Mouse (Mus musculus): ENCODE measurements at regions not wholly inside any gene's neighbourhood (a gene's known extent, or its start where the extent isn't known, plus 50 kb on each side); places are given as distances from the start of the nearest gene placed in this dataset.

DNA sequence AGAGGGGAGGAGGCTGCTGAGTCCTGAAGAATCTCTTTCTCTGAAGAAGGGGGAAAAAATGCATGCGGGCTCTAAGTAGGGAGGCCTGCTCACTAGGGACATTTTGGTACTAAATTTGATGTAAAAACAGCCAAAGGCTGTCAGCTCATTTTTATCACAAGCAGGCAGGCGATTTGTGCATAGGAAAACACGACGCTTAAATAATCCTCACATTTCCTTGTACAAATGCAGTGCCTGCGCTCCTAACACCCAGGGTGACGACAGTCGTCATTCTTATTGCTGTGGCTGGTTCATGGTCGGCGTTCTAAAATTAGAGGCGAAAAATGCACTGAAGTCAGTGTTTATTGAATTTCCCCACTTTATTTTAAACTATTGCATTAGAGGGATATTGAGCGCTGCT lies 650.6 kb downstream of the Pdcd6ip start:
- DNase-seq = no peak

DNA sequence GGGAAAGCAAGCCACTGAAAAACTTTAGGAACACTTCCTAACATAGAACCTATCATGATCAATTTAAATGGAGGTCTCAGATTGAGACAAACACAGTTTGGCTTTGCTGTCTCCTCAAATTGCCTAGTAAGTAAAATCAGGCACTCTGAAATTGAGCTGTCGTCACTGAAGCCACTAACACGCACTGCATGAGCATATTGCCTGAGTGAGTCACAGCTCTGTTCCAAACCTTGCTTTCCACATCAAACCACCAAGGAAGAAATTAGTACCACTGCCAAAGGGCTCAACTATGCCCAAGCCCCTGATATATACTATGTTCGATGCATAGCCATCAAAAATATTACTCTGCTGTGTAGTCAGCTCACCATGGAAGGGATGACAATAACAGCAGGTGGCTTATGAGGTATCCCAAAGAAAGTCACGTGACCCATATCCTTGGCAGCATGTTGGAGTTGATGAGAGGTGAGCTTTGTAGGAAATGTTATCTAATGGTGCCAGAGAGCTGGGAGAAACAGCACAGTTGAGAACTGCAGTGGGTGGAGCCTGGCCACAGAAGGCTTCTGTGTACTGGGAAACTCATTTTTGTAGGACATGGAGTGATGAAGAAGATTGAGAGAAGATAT lies 663.4 kb downstream of the Pdcd6ip start:
- DNase-seq = no peak

DNA sequence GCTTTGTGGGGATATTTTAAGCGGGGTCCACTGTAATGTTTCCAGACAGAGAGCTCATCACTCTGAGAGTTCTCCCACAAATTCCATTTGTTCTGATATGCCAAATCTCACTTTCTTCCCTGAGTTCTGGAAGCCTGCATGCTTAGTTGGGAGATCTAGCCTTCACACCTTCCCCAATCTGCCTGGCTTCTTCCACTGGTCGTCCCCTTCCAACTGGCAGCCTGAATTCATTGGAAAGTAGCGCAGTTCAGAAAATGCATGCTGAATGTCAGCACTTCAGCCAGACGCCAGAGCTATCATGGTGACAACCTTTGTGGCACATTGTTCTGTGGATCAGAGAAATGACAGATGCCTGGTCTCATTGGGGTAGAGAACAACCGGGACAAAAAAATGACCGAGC lies 667.2 kb downstream of the Pdcd6ip start:
- no peak for DNase-seq

DNA sequence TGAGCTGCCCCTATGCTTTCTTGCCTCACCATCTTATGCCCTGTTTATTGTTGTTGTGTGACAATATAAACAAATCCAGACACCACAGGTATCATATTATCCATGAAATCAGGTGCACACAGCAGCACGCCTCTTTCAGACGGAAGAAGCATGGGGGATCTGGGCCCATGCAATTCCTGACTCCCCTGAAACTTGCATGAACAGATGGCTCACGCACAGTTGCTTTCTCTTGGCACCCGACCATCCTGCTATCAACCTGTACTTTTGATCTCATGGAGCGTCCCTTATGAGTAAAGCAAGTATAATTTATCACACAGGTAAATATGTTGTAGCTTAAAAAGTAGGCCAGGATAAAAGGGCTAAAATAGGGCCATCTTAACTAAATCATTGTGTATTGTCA lies 674.1 kb downstream of the Pdcd6ip start:
- DNase-seq = no peak

DNA sequence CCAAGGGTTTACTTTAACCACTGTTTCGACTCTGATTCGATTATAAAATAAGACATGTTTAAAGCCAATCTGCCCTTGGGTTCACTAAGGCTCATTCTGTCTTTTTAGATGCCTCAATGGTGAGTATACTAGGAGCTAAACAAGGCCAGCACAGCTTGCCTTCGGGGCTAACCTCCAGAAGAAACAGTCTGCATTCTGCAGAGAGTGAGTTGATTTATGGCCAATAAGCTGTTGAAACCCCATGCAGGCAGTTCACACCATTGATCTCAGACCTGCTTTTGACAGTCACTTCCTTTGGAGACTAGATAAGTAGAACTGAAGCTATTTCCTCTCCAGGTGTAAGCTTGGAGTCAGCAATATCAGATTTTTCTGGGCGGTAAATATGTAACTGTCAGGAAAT lies 679.0 kb downstream of the Pdcd6ip start:
- DNase-seq = no peak

DNA sequence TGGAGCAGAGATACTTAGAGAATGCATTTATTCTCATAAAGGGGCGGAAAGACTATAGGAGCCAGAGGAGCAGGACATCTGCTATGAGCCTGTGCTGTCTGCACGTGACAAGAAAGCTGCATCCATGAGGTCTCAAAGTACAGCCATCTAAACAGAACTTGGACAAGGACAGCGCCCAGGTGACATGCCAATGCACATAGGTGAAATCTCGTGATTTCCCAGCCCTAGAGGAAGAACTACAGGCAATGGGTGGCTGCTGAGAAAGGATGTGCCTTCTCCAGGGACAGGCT lies 681.2 kb downstream of the Pdcd6ip start:
- DNase-seq = no peak

DNA sequence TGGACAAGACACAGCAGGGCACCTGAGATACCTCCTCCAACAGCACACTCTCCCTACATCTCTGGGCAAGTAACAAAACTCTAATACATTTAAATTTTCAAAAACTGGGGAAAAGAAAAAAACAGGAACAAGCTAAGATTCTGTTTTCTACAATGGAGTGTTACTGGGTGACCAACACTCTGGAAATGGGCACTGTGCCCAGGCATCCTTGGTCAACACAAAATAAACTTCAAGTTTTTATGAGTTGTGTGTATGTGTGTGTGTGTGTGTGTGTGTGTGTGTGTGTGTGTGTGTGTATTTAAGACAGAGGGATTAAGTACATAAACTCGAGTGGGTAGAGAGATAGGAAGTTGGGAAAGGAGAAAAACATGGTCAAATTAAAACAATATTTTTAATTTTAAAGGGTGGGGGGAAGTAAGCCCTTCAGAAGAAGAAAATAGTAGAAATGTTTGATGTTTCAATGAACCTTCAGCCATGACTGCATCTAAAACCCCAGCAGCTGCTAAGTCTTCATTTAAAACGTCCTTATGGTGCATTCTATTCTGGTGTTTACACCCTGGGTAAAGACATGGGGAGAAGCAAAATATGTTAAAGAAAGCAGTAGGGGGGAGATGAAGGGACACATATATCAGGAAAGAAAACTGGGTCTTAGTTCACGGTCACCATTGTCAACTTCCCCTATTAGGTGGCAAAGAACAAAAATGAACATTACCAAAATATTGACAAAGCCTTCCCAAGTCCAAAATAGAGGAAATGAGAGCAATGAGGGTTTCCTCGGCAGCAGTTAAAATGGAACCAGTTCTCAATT lies 681.8 kb downstream of the Pdcd6ip start:
- peak; percentile 3 for DNase-seq

DNA sequence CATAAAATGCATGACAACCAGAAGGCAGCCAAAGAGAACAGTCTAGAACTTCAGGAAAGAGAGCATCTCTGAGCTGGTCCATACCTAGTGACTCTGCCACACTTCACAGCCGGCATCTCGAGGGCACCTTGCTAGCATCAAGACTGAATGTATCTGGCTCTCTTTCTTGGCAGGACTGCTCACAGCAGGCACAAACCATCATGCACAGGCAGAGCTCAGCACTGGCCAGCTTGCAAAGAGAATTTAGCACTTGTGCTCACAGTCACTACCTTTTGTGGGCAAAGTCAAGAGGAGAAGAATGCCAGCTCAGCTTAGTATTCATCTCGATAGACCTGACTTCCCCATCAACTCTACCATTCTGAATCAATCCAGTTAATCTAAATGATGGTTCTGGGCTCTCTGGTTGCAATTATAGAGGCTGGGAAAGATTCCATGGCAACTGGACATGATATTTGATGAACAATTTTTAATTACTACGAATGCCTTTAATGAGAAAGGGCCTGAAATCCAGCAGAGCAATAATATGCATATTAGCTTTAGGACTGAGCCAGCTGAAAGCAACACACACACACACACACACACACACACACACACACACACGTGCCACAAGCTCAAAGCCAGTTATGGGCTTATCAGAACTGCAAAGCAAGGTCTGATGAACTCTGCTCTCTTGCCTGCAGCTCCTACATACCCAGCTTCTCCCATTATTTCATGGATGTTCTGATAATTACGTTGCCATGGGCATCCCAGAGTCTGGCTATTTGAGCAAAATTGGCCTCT lies 686.0 kb downstream of the Pdcd6ip start:
- no peak for DNase-seq

DNA sequence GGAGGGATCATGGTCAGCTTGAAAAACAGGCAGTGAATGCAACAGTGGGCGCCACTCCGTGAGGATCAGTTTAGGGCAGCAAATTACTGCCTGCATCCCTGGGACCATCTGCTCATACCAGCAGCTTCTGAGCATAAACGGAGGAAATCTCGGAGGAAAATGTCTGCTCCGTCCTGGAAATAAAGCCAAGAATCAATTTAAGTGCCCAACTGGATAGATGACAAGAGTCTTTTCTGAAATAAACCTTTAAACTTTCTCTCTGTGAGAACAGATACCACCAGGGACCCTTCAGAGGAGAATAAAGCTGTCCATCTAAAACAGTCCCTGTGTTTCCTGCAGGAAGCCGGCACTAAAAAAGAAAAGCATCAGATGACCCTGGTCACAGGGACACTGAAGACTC lies 688.5 kb downstream of the Pdcd6ip start:
- no peak for DNase-seq

DNA sequence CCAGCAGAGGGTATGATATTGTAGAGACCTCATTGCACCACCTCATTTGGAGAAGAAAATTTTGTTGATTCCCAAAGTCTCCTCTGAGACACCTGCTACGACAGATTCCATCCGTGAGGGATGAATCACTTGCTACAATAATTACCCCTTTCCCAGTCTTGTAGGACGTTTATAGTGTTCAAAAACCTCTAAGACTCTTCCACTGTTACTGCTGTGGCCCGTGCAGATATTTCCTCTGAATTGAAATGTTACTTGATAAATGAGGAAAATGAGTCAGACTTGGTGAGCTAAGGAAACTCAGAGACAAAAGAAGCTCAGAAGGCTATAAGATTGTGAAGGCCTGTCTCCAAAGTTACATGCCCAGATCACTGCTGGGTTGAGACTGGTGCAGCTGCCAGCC lies 700.0 kb downstream of the Pdcd6ip start:
- DNase-seq = no peak

DNA sequence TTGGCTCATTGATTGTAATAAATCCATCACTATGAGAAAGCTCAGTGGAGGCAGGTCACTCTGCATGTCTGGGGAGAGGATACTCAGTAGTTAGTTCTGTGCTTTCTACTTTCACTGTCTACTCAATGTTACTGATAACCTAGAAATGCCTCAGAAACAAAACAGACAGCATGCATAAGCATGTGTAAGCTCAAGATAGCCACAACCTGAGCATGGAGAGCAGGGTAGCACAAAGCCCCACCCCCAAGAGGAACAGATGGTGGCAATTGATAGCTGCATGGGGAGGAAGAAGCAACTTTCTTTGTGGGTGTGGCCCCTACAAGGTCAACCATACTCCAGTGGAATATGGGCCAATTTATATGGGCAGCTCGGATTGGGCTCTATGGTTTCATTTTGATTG lies 711.9 kb downstream of the Pdcd6ip start:
- DNase-seq = no peak

DNA sequence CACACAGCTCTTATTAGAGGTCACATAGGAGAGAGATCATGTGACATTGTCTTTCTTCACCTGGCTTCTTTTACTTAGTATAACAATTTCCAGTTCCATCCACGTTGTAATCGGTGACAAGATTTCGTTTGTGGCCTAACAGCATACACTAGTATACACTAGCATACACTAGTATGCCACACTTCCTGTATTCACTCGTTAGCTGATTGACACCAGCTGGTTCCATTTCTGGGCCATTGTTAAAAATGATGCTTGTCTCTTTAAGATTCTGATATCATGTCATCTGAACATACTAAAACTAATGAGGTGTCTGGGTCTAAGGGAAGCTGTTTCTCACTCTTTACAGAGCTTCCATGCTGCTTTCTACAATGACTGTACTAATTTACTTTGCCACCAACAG lies 713.3 kb downstream of the Pdcd6ip start:
- no peak for DNase-seq

DNA sequence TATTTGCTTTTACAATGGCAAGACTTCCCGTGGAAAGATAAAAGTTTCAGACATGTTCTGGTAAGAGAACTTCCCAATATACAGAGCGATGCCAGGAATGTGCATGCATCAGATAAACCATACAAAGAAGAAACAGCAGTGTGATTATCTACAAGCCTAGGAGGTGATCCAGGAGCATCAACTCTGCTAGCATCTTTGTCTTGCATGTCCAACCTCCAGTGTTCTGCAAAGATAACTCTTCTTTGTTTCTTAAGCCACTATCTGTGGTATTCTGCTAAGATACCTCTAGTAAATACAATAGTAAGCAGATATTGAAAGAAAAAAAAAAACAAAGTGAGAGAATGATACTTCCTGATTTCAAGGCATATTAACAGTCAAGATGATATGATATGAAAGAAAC lies 714.4 kb downstream of the Pdcd6ip start:
- DNase-seq = no peak

DNA sequence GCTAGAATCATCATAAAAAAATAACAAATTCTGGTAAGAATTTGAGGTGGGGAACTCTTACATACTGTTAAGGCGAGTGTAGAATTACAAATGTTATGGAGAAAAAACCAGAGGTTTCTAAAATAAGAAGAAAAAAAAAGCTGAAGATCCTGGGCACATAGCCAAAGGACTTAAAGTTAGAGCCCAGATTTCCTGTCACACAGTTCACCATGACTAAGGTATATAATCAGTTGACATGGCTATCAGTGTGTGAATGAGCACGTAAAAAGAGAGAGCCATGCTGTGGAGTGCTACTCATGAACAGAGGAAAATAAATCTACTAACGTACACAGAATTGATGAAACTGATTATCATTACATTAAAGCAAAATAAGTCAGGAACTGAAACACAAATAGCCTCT lies 715.1 kb downstream of the Pdcd6ip start:
- no peak for DNase-seq

DNA sequence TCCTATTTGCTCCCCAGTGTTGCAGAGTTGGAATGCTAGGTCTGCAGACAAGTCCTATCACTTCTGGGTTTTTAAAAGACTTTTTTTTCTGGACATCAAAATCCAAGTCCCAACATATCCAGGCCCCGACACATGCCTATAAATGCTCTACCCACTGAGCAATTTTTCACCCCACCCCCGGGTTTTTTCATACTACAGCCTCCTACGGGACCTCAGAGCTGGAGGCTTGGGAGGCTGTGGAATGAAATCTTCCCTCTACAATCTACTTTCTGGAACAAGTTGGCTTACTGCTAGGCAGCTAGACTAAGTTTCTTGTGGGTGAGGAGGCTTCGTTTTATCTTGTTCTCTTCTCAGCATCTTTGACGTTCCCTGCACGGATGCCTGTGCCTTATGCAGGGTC lies 724.7 kb downstream of the Pdcd6ip start:
- DNase-seq = no peak

DNA sequence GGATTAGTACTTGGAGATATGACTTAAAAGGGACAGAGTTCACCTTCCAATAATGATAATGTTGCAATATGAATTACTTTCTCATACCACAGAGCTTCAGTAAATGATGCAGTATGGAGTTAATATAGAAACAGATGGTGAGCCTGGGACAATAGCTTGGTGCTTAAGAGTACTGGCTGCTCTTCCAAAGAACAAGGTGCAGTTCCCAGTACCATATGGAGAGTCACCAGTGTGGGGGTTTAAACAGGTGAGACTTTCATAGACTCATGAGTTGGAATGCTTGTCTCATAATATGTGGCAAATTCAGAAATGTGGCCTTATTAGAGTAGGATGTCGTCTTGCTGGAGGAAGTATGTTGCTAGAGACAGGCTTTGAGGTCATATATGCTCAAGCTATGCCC lies 715.8 kb upstream of the Arpp21 start:
- DNase-seq = no peak

DNA sequence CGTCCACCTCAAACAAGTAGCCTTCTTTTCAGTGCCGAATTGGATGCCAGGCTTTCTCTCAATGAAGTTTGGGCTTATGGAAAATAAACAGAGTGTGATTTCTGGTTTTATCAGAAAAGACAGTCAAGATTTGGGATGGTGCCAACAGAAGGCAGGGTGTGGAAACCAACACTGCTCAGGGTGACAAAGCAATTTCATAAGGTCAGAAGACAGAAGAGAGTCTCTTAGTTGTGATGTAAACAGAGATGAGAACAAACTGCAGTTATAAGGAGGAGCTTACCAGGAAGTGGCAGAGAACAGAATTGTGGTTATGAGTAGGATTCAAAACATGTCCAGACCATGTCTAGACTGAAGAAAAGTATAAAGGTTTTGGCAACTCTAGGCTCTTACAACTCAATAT lies 714.3 kb upstream of the Arpp21 start:
- no peak for DNase-seq

DNA sequence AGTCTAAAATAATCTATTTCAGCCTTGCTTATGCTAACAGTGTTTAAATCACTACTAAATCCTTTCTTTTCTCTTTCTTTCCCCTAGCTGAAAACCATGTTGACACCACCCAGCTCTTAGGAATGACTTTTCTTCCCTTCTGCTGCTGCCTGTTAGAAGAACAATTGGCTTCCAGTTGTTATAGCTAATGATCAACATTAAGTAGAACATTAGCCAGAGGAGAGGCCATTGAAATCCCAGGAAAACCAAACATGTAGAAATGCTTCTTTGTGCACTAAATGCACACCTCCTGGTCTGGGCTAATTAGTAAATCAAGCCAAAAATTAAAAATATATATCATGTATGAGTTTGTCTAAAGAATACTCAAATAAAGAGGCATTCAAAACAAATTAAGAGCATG lies 703.0 kb upstream of the Arpp21 start:
- no peak for DNase-seq

DNA sequence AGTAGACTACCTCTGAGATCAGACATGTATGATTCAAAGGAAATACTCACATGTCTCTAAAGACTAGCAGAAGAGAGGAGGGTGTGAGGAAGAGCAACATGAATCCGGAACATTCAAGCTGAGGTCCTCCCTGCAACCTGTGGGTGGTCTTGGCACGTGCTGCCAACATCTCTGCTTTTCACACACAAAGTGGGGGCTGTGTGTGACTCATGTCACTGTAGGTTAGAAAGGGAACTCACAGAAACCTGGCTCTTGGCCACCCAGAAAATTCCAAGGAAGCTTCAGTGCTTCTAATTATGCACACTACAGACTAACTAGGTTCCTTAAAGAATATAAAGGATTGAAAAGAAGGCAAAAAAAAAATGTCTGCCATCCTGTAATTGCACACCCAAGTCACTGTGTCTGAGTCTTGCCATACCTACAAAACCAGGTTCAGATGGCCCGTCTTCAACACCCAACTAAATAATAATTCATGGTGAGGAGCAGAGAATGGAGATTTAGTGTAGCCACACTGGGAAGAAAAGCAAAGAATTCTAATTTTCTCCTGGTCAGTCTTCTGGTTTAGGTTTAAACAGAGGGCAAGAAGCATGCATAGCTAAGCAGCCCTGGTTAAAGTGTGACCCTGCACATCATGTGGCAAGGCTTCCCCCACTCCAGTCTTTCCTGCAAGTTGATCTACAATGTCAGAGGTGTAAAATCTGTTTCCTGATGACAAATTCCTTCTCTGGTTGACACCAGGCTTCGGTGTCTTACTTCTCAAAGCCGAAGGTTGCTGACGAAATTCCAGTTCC lies 673.8 kb upstream of the Arpp21 start:
- no peak for DNase-seq

DNA sequence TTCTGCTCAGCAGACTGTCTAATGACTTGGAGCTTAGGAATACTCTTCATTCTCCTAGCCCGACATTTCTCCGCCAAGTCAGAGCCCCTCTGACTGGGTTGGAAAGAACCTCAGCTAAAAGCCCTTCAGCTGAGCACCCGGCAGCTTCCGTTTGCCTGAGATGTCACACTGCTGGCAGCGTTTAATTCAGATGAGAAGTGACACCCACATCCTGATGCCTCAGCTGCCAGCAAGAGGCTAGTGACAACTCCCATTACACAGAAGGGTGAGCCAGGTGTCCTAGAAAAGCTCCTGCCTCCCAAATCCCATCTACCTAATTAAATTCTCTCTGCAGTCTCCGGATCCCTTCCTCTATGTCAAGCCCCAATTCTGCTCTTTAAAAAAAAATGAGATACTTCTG lies 670.2 kb upstream of the Arpp21 start:
- DNase-seq = no peak

DNA sequence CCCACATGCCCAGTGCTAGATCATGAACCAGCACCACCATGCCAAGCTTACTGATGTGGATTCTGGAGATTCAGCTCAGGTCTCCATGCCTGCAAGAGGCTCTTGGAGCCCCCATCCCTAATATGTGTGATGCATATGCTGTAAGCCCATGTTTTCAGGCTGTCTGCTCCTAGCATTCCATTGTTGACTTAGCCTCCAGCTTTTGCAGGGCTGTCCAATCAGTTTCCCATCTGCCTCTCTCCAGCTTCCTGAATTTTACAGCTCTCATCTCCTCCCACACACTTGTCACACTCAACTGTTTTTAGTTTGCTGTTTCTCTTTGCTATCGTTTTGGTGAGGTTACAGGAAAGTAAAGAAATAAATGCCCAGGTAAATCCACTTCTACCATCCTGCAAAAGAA lies 629.2 kb upstream of the Arpp21 start:
- DNase-seq = no peak

DNA sequence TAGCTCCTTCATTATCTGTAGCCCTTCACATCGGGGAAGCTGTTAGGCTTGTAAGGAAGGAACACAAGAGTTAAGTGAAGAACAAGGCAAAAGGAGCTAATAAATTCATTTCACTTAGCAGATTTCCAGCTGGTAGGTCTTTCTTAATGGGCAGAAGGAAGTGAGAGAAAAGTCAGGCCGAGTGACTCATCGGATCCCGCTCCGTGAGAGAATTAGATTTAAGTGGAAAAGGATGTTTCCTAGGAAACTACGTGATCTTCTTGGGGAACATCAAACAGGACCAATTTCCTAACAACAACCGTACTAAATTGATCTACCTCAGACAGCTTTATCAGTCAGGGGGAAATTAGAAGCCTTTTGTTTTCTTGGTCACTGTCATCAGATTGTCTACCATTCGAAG lies 625.4 kb upstream of the Arpp21 start:
- no peak for DNase-seq

DNA sequence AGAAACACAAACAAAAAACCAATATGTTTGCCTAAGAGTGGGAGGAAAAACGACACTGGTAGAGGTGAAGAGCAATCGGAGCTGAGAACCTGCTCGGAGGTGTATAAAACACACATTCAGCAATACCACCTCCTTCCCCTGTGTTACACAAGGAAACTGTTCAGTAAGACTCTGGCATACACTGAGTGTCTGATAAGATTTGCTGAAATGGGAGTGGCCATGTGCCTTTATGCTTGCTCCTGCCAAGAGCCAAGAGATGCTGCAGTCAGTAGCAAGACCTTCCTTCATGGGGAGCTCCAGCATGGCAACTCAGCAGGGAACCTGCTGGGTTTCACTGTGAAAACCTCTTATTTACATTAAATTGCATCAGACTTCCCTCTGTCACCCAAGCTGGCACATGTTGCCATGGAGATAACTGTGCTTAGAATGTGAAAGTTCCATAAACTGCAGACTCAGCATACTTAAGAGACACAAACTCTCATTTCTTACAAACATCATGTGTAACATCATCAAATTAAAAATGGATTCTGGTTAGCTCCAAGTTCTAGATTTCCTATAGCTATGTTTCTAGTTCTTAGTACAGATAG lies 624.7 kb upstream of the Arpp21 start:
- DNase-seq = no peak
